Mouse (Mus musculus) brain, embryonic 14.5 days (tissue): Measurements from ENCODE around the gene Ankfy1. TPM values are rescaled to one million over a fixed set of nuclear protein-coding genes. Genes with fewer than 3 reads are reported as not detected.
A peak's percentile ranks its signal among the peaks of the same experiment; 100 is the strongest.

Experiments
- DNase-seq: peaks from one replicate; pipeline ENCODE4 v3.0.0-alpha.2; 2011; ENCODE audit warnings: low read depth
- CTCF ChIP-seq: fragments of 200-500 bp; IDR thresholded peaks from 2 replicates; pipeline ENCODE4 v1.5.1; 2012; ENCODE audit warnings: inconsistent platforms, mild to moderate bottlenecking, moderate library complexity, borderline replicate concordance; ENCODE audit not compliant: insufficient read depth, insufficient read length; ENCODE audit errors: extremely low read depth
- POLR2A ChIP-seq: fragments of 200-500 bp; IDR thresholded peaks from 2 replicates; pipeline ENCODE4 v1.6.1; 2012; ENCODE audit warnings: mild to moderate bottlenecking, inconsistent platforms, borderline replicate concordance; ENCODE audit not compliant: poor library complexity, insufficient read depth, insufficient read length, severe bottlenecking; ENCODE audit errors: extremely low read depth
- polyA plus RNA-seq: library from polyadenylated mRNA; depleted of rRNA; stranded (reverse); fragments of >200 nt; gene quantifications from 2 replicates; pipeline ENCODE4 v1.2.3, GENCODE M21; 2012

Ankfy1 gene
- polyA plus RNA-seq, 1 experiment, result 50.3 TPM

GRCm38 (mm10) chr11:72795455-72796295, 105.9 kb downstream of the Ankfy1 start, which contains the start of the genes Cyb5d2 and Zzef1:
Gene Cyb5d2, minus strand, starts transcription at chr11:72796142.
Gene Zzef1, plus strand, starts transcription at chr11:72796226.
- peak; percentile 48; the same call in 1 of the 2 replicates for TF ChIP-seq POLR2A
- TF ChIP-seq CTCF, result no peak

GRCm38 (mm10) chr11:72796296-72796687, 106.5 kb downstream of the Ankfy1 start:
- DNase-seq, result no peak
- no peak for TF ChIP-seq POLR2A
- no peak for TF ChIP-seq CTCF

More at GRCm38 (mm10) chr11:72795455-72796295, 105.9 kb downstream of the Ankfy1 start, which contains the start of the genes Cyb5d2 and Zzef1:
- peak; percentile 99 for DNase-seq

DNA sequence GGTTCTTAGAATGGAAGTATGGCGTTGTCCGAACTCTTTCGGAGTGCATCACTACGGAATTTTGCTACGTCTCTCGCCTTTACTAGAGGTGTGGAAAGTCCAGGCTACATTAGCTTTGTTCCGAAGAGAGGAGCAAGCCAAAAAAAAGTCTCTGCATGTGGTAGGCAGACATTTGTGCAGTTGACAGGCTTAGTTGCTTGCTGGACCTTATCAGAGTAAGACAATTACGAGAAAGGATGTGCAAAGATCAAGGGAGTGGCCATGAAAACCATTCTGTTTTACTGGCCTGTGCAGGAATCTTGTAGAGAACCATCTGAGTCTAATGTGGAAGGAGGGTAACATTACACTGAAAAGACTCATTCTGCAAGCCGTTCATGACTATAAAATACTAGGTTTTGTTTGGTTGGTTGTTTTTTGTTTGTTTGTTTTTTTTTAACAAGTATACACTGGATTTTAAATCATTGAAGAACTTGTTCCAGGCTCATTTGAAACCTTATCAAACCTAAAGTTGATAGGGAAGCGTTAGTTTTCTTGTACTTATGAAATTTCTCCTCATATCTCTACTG, 107.0 kb downstream of the Ankfy1 start:
- DNase-seq, result no peak
- no peak for TF ChIP-seq POLR2A
- no peak for TF ChIP-seq CTCF

DNA sequence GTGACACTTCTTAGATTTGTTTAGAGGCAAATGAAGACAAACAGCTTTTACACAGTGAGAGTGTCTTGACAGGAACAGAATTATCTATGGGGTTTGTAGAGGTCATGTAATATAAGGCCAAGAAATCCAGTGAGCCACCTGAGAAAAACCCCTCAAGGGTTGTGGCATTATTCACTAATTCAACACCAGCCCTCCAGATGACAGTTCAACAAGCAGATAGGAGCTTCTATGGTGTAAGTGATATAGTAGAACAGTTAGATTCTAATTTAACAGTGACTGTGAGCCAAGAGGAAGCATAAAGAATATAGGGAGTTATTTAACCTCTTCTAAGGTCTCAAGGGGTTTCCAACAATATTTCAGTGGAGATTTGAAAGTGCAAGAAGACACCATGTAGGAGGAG, 108.3 kb downstream of the Ankfy1 start:
- DNase-seq, result no peak
- no peak for TF ChIP-seq POLR2A
- no peak for TF ChIP-seq CTCF

DNA sequence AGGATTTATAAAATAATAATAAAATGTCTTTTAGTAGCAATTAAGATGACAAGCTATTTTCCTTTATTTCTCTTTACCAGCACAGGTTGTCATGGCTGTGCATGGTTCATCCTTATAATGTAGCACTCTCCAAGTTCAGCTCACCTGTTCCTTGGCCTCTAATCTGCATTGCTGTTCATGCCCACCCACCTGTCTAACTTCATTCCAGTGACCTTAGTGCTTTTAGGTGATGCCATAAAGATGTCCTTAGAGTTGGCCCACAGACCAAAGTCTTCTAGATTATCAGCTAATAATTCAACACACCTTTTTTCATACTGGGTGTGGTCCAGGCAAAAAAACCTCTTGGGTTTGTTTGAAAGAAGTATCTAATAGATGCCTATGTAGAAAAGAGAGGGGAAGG, 111.4 kb downstream of the Ankfy1 start:
- DNase-seq, result no peak
- TF ChIP-seq CTCF (no peak), POLR2A (no peak)

DNA sequence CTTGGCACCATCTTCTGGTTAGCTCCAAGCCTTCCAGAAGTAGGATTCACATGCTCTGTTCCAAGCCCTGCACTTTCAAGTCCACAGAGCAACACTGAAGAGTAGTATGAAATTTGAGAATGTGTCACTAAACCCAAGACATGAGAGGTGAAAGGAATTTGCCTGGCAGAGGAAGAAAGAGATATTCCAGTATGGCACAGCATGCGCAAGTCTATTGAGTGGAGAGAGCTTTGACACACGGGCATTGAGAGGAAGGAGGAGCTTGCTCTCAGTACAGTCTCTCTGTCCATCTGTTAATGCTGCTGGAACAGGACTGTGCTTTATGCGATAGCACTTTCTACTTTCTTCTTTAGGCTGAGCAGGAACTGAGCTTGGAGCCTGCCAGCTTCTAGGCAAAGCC, 113.2 kb downstream of the Ankfy1 start:
- DNase-seq, result peak; percentile 9
- TF ChIP-seq POLR2A (no peak), CTCF (no peak)

DNA sequence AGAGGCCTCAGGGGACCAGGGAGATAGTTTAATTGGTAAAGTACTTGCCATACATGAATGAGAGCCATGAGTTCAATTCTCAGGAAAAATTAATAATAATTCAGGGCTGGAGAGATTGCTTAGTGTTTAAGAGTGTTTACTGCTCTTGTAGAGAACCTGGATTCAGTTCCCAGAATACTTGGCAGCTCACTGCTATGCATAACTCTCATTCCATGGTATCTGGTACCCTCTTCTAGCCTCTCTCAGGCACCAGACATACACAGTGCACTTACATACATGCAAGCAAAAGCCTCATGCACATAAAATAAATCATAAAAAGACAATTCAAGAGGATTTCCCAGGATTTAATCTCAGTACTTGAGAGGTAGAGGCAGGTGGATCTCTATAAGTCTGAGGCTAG, 114.8 kb downstream of the Ankfy1 start:
- no peak for TF ChIP-seq POLR2A
- no peak for TF ChIP-seq CTCF
- DNase-seq, result no peak

- TF ChIP-seq CTCF (no peak), POLR2A (no peak)
These were observed 115.4 kb downstream of the Ankfy1 start for GRCm38 (mm10) chr11:72805232-72805631.

DNA sequence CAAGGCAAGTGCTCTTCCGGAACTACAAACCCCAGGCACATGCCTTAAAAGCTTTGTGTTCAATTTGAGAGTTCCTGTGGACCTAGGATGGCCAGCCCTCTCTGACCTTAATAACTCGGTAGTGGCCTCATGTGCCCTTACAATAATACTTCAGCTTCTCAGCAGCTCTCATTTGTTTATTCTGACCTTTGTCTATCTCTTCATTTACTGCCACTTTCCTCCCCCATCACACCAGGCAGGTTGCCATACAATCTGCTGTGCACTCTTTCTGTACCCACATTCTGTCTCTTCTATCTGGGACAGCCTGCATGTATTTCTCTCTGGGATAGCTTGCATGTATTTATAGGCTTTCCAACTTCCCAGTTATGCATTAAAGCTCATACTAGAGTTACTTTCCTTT, 116.8 kb downstream of the Ankfy1 start:
- no peak for DNase-seq
- TF ChIP-seq POLR2A (no peak), CTCF (no peak)

More at GRCm38 (mm10) chr11:72805232-72805631, 115.4 kb downstream of the Ankfy1 start:
- DNase-seq, result no peak

DNA sequence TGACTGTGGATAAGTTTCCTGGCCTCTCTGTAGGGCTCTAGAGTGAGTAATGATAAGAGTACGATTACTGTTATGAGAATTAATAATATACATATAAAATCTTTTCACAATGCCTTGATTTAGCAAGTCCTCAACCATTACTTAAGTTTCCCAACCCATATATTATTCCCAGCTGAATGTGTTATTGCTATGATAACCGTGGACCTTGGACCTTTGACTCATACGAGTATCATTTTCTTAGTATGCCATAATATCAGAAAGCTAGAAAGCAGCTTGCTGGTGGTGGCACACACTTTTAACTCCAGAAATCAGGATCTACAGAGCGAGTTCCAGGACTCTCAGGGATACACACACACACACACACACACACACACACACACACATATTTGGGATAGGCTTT, 118.2 kb downstream of the Ankfy1 start:
- no peak for DNase-seq
- TF ChIP-seq CTCF (no peak), POLR2A (no peak)

DNA sequence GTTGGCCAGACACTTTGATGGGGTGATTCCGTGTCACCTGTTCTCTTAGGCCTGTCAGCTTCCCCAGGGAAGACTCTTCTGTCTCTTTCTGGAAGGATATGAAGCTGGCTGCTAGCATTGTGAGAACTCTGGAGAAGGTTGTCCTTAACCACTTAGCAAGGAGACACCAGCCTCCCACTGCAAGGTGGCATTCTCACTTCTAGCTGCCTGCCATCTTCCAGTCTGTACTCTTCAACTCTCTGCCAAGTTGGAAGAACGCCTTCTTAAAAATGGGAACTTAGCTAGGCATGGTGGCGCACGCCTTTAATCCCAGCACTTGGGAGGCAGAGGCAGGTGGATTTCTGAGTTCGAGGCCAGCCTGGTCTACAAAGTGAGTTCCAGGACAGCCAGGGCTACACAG, 123.9 kb downstream of the Ankfy1 start:
- no peak for TF ChIP-seq CTCF
- no peak for TF ChIP-seq POLR2A
- DNase-seq, result peak; percentile 20
